Comparison of ENCODE assay signal across 25 mouse cellular contexts in genomic region chr8:120201351-120201750, GRCm38 (mm10). TPM values are rescaled to one million over a fixed set of nuclear protein-coding genes. Genes with fewer than 3 reads are reported as not detected.
DNase-seq lines count a peak whose midpoint lies in the region; ATAC-seq and TF ChIP-seq lines count a peak whose summit lies in the region.
"Had no signal": no experiment of that assay in that cellular context is flagged by ENCODE, and none has a peak within 500 bp of the region (broad histone marks: within the 10 kb centered on the region; RNA-seq: fewer than 3 reads in every experiment).

No protein-coding gene starts in this region.

- H3K4me2 ChIP-seq in hindbrain, postnatal 0 days (ENCODE audit: low read depth, low read length), result no peak overlapping the region
- H3K4me2 ChIP-seq: embryonic facial prominence, embryonic 12.5 days; forebrain, embryonic 13.5 days had no signal

- H3K4me3 ChIP-seq in heart, embryonic 10.5 days, result no peak overlapping the region
- H3K4me3 ChIP-seq in hindbrain, postnatal 0 days (ENCODE audit: low read length), result no peak overlapping the region
- no peak overlapping the region for H3K4me3 ChIP-seq in lung, adult 2 months (replicated peaks; ENCODE audit: extremely low read depth, low read depth, low read length)
- H3K4me3 ChIP-seq: embryonic facial prominence, embryonic 10.5 days; embryonic facial prominence, embryonic 12.5 days; forebrain, embryonic 13.5 days had no signal

- TF ChIP-seq POLR2A in lung, adult 2 months (IDR thresholded peaks at IDR 0.05; ENCODE audit: borderline replicate concordance, extremely low read depth, low read depth, low read length), result no peak

- no peak for DNase-seq in heart, embryonic 10.5 days (ENCODE audit: low spot score)
- no peak for DNase-seq in heart, adult 11 months
- DNase-seq in thymus, postnatal 14 days, result peak; percentile 49
- no peak for DNase-seq in thymus, adult 18-20 months
- peak; percentile 35 for DNase-seq in thymus, postnatal 25 days
- peak; percentile 66 for DNase-seq in thymus, postnatal 4 days
- no peak for DNase-seq in hindbrain, postnatal 0 days (ENCODE audit: low spot score)
- no peak for DNase-seq in lung, adult 2 months
- DNase-seq: adrenal gland, adult 8-10 months; adrenal gland, postnatal 14 days; adrenal gland, postnatal 36 days; B cell, adult 2 months; cerebellum, adult 11-12 months; cerebellum, adult 2 months; cerebellum, adult 9-10 months; cerebellum, postnatal 10 days; cerebellum, postnatal 25 days had no signal

- H3K27ac ChIP-seq in heart, embryonic 10.5 days, result 0 out of 2 replicates have a peak overlapping the region, but pooled peaks have one; percentile 32
- no peak overlapping the region for H3K27ac ChIP-seq in hindbrain, postnatal 0 days
- H3K27ac ChIP-seq: embryonic facial prominence, embryonic 10.5 days; embryonic facial prominence, embryonic 12.5 days; forebrain, embryonic 13.5 days had no signal

- no peak for ATAC-seq in hindbrain, postnatal 0 days
- ATAC-seq: activated CD4-positive, CD25-positive, alpha-beta regulatory T cell, adult 4 months; forebrain, embryonic 13.5 days; forebrain, embryonic 16.5 days; Patski had no signal

- peaks cover 17% of the 10 kb centered on the region for H3K27me3 ChIP-seq in heart, embryonic 10.5 days (ENCODE audit: insufficient read depth, poor library complexity, severe bottlenecking)
- no peaks in the 10 kb centered on the region for H3K27me3 ChIP-seq in hindbrain, postnatal 0 days (ENCODE audit: insufficient read depth, low read length)
- H3K27me3 ChIP-seq: embryonic facial prominence, embryonic 12.5 days; forebrain, embryonic 13.5 days; Patski had no signal

- 84% methylated on average over 6 of the region's 6 CpGs for WGBS in heart, embryonic 10.5 days
- 93% methylated on average over 6 of the region's 6 CpGs for WGBS in hindbrain, postnatal 0 days
- WGBS in lung, adult 2 months, result 83% methylated on average over 6 of the region's 6 CpGs

- no peak for TF ChIP-seq CTCF in hindbrain, postnatal 0 days (IDR thresholded peaks at IDR 0.05; ENCODE audit: low read depth)
- no peak for TF ChIP-seq CTCF in lung, adult 2 months (IDR thresholded peaks at IDR 0.05; ENCODE audit: insufficient read depth, low read length)

- H3K9me3 ChIP-seq in heart, embryonic 10.5 days, result no peaks in the 10 kb centered on the region; the same call in 1 of the 2 replicates
- 0 out of 2 replicates have a peak, but pooled peaks cover 4% of the 10 kb centered on the region for H3K9me3 ChIP-seq in hindbrain, postnatal 0 days (ENCODE audit: low read length)
- H3K9me3 ChIP-seq: forebrain, embryonic 13.5 days had no signal

- no peak overlapping the region for H3K9ac ChIP-seq in hindbrain, postnatal 0 days (replicated peaks; ENCODE audit: low read length)
- H3K9ac ChIP-seq: embryonic facial prominence, embryonic 12.5 days; forebrain, embryonic 13.5 days had no signal

- H3K4me1 ChIP-seq in heart, embryonic 10.5 days, result peaks cover 40% of the 10 kb centered on the region
- no peaks in the 10 kb centered on the region; the same call in 1 of the 2 replicates for H3K4me1 ChIP-seq in hindbrain, postnatal 0 days (ENCODE audit: insufficient read depth, low read length)
- H3K4me1 ChIP-seq in lung, adult 2 months (ENCODE audit: control insufficient read depth, insufficient read depth, low read length), result peaks cover 7% of the 10 kb centered on the region; the same call in 1 of the 2 replicates
- H3K4me1 ChIP-seq: embryonic facial prominence, embryonic 12.5 days had no signal

- no peaks in the 10 kb centered on the region for H3K36me3 ChIP-seq in heart, embryonic 10.5 days
- no peaks in the 10 kb centered on the region for H3K36me3 ChIP-seq in hindbrain, postnatal 0 days (ENCODE audit: insufficient read depth, low read length)
- H3K36me3 ChIP-seq: embryonic facial prominence, embryonic 10.5 days; embryonic facial prominence, embryonic 12.5 days; G1E had no signal

RNA-seq across cellular contexts. Expression of gene Fam92b, which starts 24.1 kb away (rescaled TPM):
- 0.16 and 0.31 TPM in 2 replicates for polyA plus RNA-seq in heart, embryonic 10.5 days (2016; fragmentation: Nextera tagmentation; extraction: Ambion mirVana)
- total RNA-seq in hindbrain, postnatal 0 days (2014; rRNA removed), result 1.2 and 3.3 TPM in 2 replicates
- 1.6 and 2.0 TPM in 2 replicates for polyA plus RNA-seq in hindbrain, postnatal 0 days (2015; fragmentation: Nextera tagmentation; extraction: Ambion mirVana)
- polyA plus RNA-seq in lung, adult 2 months (2012; rRNA removed), result 9.0 and 10.2 TPM in 2 replicates
- total RNA-seq: CH12.LX, G1E had no signal
- polyA plus RNA-seq: activated CD4-positive, CD25-positive, alpha-beta regulatory T cell, adult 4 months; G1E had no signal

RNA-seq across cellular contexts. Expression of gene Gse1, which starts 26.9 kb away (rescaled TPM):
- polyA plus RNA-seq in heart, embryonic 10.5 days (2016; fragmentation: Nextera tagmentation; extraction: Ambion mirVana), result 12.2 and 13.7 TPM in 2 replicates
- 37.5 and 48.3 TPM in 2 replicates for total RNA-seq in hindbrain, postnatal 0 days (2014; rRNA removed)
- 12.3 and 13.4 TPM in 2 replicates for polyA plus RNA-seq in hindbrain, postnatal 0 days (2015; fragmentation: Nextera tagmentation; extraction: Ambion mirVana)
- polyA plus RNA-seq in lung, adult 2 months (2012; rRNA removed), result 35.6 and 39.6 TPM in 2 replicates

Comparison
In these comparisons a context has a peak if more than half of its experiments do, and no peak if none do; other contexts are left out.
1. DNase-seq: peak in thymus, postnatal 14 days (single experiment), thymus, postnatal 25 days (single experiment) and thymus, postnatal 4 days (single experiment); none in heart, embryonic 10.5 days (single experiment), heart, adult 11 months (single experiment), thymus, adult 18-20 months (0 of 2), hindbrain, postnatal 0 days (single experiment) and lung, adult 2 months (single experiment).